Mouse (Mus musculus): ENCODE results near the gene Olfr1395.
"Not testable (repeated sequence)": the region's sequence is repeated elsewhere in the genome, so short reads cannot be mapped to it uniquely, and the experiment has no call there.

- not testable (repeated sequence) for TF ChIP-seq CTCF (IDR thresholded peaks at IDR 0.05; ENCODE audit: insufficient read depth, low read length); POLR2A (IDR thresholded peaks at IDR 0.05; ENCODE audit: borderline replicate concordance, extremely low read depth, low read depth, low read length)
Measured at GRCm38 (mm10) chr11:49194771-49195170, 52.7 kb downstream of the Olfr1395 start.

All from lung, adult 2 months (tissue).